Mouse (Mus musculus): ENCODE measurements around the gene Prim2. TPM values are rescaled to one million over a fixed set of nuclear protein-coding genes. Genes with fewer than 3 reads are reported as not detected.
"Not testable (repeated sequence)": the region's sequence is repeated elsewhere in the genome, so short reads cannot be mapped to it uniquely, and the experiment has no call there.

The Prim2 gene
- polyA plus RNA-seq, 1 experiment from 2014 or later, result 16.8 TPM

- ChIA-PET POLR2A (no interaction called here), CTCF (no interaction called here)
- DNase-seq (ENCODE audit: low read depth, low spot score), result no peak
- TF ChIP-seq CTCF (IDR thresholded peaks at IDR 0.05), result no peak
- in situ Hi-C loops (cut with MboI; ENCODE audit: low pct_unique_long_range_greater_than_20kb), result loop anchor here (25.0 kb wide), 2 partner anchors 676 to 1451 kb away; no protein-coding TSS in a partner anchor
- ATAC-seq, result no peak
- no peaks in the 10 kb centered on the region for H3K27me3 ChIP-seq
Measured at GRCm38 (mm10) chr1:33637827-33638226, 31.8 kb downstream of the Prim2 start.

- POLR2A ChIA-PET, result no interaction called here
- CTCF ChIA-PET, result no interaction called here
- H3K27me3 ChIP-seq, result no peaks in the 10 kb centered on the region
- ATAC-seq (no peak), DNase-seq (ENCODE audit: low read depth, low spot score) (no peak)
- in situ Hi-C loops (cut with MboI; ENCODE audit: low pct_unique_long_range_greater_than_20kb), result loop anchor here (25.0 kb wide), 2 partner anchors 674 to 1449 kb away; no protein-coding TSS in a partner anchor
- no peak for TF ChIP-seq CTCF (IDR thresholded peaks at IDR 0.05)
Measured at GRCm38 (mm10) chr1:33636421-33637195, 33.0 kb downstream of the Prim2 start.

GRCm38 (mm10) chr1:33631002-33631618, 38.5 kb downstream of the Prim2 start:
- ATAC-seq, result not testable (repeated sequence)

GRCm38 (mm10) chr1:33627803-33628202, 41.8 kb downstream of the Prim2 start:
- peak; percentile 50 for TF ChIP-seq CTCF (IDR thresholded peaks at IDR 0.05)
- ChIA-PET CTCF (interaction anchor here (0.8 to 1.8 kb wide), 3 partner anchors 13 to 331 kb away, joined by 3 to 10 read pairs (median 5); no protein-coding TSS in a partner anchor), POLR2A (no interaction called here)
- no peaks in the 10 kb centered on the region for H3K27me3 ChIP-seq
- ATAC-seq (no peak), DNase-seq (ENCODE audit: low read depth, low spot score) (no peak)
- in situ Hi-C loops (cut with MboI; ENCODE audit: low pct_unique_long_range_greater_than_20kb), result loop anchor here (5.0 to 25.0 kb wide), 3 partner anchors 331 to 1441 kb away; no protein-coding TSS in a partner anchor

More at GRCm38 (mm10) chr1:33631002-33631618, 38.5 kb downstream of the Prim2 start:
- POLR2A ChIA-PET; H3K27me3 ChIP-seq; DNase-seq (ENCODE audit: low read depth, low spot score); CTCF ChIA-PET: not testable (repeated sequence)
- in situ Hi-C loops (cut with MboI; ENCODE audit: low pct_unique_long_range_greater_than_20kb), result loop anchor here (25.0 kb wide), 2 partner anchors 669 to 1444 kb away; no protein-coding TSS in a partner anchor

GRCm38 (mm10) chr1:33627070-33627469, 42.5 kb downstream of the Prim2 start:
- ATAC-seq (no peak), DNase-seq (ENCODE audit: low read depth, low spot score) (no peak)
- ChIA-PET POLR2A (no interaction called here), CTCF (interaction anchor here (0.8 to 2.0 kb wide), 4 partner anchors 11 to 331 kb away, joined by 3 to 10 read pairs (median 6); no protein-coding TSS in a partner anchor)
- no peaks in the 10 kb centered on the region for H3K27me3 ChIP-seq
- in situ Hi-C loops (cut with MboI; ENCODE audit: low pct_unique_long_range_greater_than_20kb), result loop anchor here (5.0 to 25.0 kb wide), 3 partner anchors 330 to 1440 kb away; no protein-coding TSS in a partner anchor
- no peak for TF ChIP-seq CTCF (IDR thresholded peaks at IDR 0.05)

- CTCF ChIA-PET, result interaction anchor here (0.9 to 2.0 kb wide), 3 partner anchors 9 to 26 kb away, joined by 3 to 6 read pairs (median 4); no protein-coding TSS in a partner anchor
- no peak for TF ChIP-seq CTCF (IDR thresholded peaks at IDR 0.05)
- in situ Hi-C loops (cut with MboI; ENCODE audit: low pct_unique_long_range_greater_than_20kb), result loop anchor here (5.0 to 25.0 kb wide), 3 partner anchors 328 to 1438 kb away; no protein-coding TSS in a partner anchor
- POLR2A ChIA-PET, result no interaction called here
- DNase-seq (ENCODE audit: low read depth, low spot score), result no peak
- no peaks in the 10 kb centered on the region for H3K27me3 ChIP-seq
- ATAC-seq, result no peak
Measured at GRCm38 (mm10) chr1:33624900-33625299, 44.7 kb downstream of the Prim2 start.

GRCm38 (mm10) chr1:33624441-33624840, 45.2 kb downstream of the Prim2 start:
- DNase-seq (ENCODE audit: low read depth, low spot score) (no peak), ATAC-seq (no peak)
- no peak for TF ChIP-seq CTCF (IDR thresholded peaks at IDR 0.05)
- ChIA-PET CTCF (no interaction called here), POLR2A (no interaction called here)
- H3K27me3 ChIP-seq, result no peaks in the 10 kb centered on the region
- in situ Hi-C loops (cut with MboI; ENCODE audit: low pct_unique_long_range_greater_than_20kb), result no loop called here

GRCm38 (mm10) chr1:33621791-33622190, 47.8 kb downstream of the Prim2 start:
- no peak for DNase-seq (ENCODE audit: low read depth, low spot score)
- TF ChIP-seq CTCF (IDR thresholded peaks at IDR 0.05), result no peak
- CTCF ChIA-PET, result interaction anchor here (0.8 kb wide), 1 partner anchor 10 kb away, joined by 3 read pairs; no protein-coding TSS in a partner anchor
- POLR2A ChIA-PET, result no interaction called here
- in situ Hi-C loops (cut with MboI; ENCODE audit: low pct_unique_long_range_greater_than_20kb), result no loop called here
- no peaks in the 10 kb centered on the region for H3K27me3 ChIP-seq
- ATAC-seq, result no peak

- in situ Hi-C loops (cut with MboI; ENCODE audit: low pct_unique_long_range_greater_than_20kb), result no loop called here
- no peaks in the 10 kb centered on the region for H3K27me3 ChIP-seq
- ChIA-PET POLR2A (no interaction called here), CTCF (no interaction called here)
- no peak for DNase-seq (ENCODE audit: low read depth, low spot score)
- no peak for ATAC-seq
- no peak for TF ChIP-seq CTCF (IDR thresholded peaks at IDR 0.05)
Measured at GRCm38 (mm10) chr1:33620091-33620788, 49.4 kb downstream of the Prim2 start.

- ATAC-seq; POLR2A ChIA-PET; H3K27me3 ChIP-seq; DNase-seq (ENCODE audit: low read depth, low spot score); in situ Hi-C loops (cut with MboI; ENCODE audit: low pct_unique_long_range_greater_than_20kb): not testable (repeated sequence)
- CTCF ChIA-PET, result interaction anchor here (1.2 kb wide), 1 partner anchor 11 kb away, joined by 3 read pairs; no protein-coding TSS in a partner anchor
Measured at GRCm38 (mm10) chr1:33616642-33617041, 53.0 kb downstream of the Prim2 start.
